Mouse (Mus musculus) CH12.LX (cell line): ENCODE measurements at regions not wholly inside any gene's neighbourhood (a gene's known extent, or its start where the extent isn't known, plus 50 kb on each side); places are given as distances from the start of the nearest gene placed in this dataset.

Experiments used
- CHD2 ChIP-seq: IDR thresholded peaks from 2 replicates; pipeline ENCODE4 v1.6.1; 2011; ENCODE audit warnings: low read length, improper control_type of control experiment
- CTCF ChIP-seq, 2 experiments: IDR thresholded peaks in 1 of 2; conservative IDR thresholded peaks in 1 of 2; 2 replicates each; pipeline ENCODE4 v1.5.1; 2011 to 2012; ENCODE audit warnings: low read depth in 2 of 2, low read length in 2 of 2, improper control_type of control experiment in 1 of 2, inconsistent platforms in 1 of 2, mild to moderate bottlenecking in 1 of 2, moderate library complexity in 1 of 2
- E2F4 ChIP-seq: IDR thresholded peaks from 2 replicates; pipeline ENCODE4 v1.6.1; 2011; ENCODE audit warnings: low read depth, low read length, improper control_type of control experiment; ENCODE audit not compliant: insufficient replicate concordance
- EP300 ChIP-seq: IDR thresholded peaks from 2 replicates; pipeline ENCODE4 v1.6.1; 2011; ENCODE audit warnings: low read length, improper control_type of control experiment
- ETS1 ChIP-seq: conservative IDR thresholded peaks from 2 replicates; pipeline ENCODE4 v1.6.1; 2012; ENCODE audit warnings: low read depth, mild to moderate bottlenecking, inconsistent platforms, low read length, improper control_type of control experiment, moderate library complexity
- MAX ChIP-seq: IDR thresholded peaks from 2 replicates; pipeline ENCODE4 v1.6.1; 2011; ENCODE audit warnings: low read length, improper control_type of control experiment
- MXI1 ChIP-seq: IDR thresholded peaks from 2 replicates; pipeline ENCODE4 v1.6.1; 2011; ENCODE audit warnings: mild to moderate bottlenecking, low read depth, low read length, improper control_type of control experiment
- POLR2A ChIP-seq: IDR thresholded peaks from 2 replicates; pipeline ENCODE4 v1.6.1; 2011; ENCODE audit warnings: low read depth, mild to moderate bottlenecking, improper control_type of control experiment, low read length
- RAD21 ChIP-seq: IDR thresholded peaks from 2 replicates; pipeline ENCODE4 v1.6.1; 2011; ENCODE audit warnings: low read depth, mild to moderate bottlenecking, low read length, improper control_type of control experiment, moderate library complexity
- TCF12 ChIP-seq: IDR thresholded peaks from 2 replicates; pipeline ENCODE4 v1.6.1; 2014; ENCODE audit warnings: low read depth, mild to moderate bottlenecking, inconsistent platforms, low read length, improper control_type of control experiment

- TF ChIP-seq CTCF (conservative IDR thresholded peaks at IDR 0.05 in 1 of 2, IDR thresholded peaks at IDR 0.05 in 1 of 2; ENCODE audit: low read depth in 2 of 2, low read length in 2 of 2) (no peak), MXI1 (no peak), TCF12 (no peak), CHD2 (no peak), POLR2A (no peak), RAD21 (no peak), E2F4 (no peak), EP300 (no peak), ETS1 (no peak), MAX (no peak)
Measured at GRCm38 (mm10) chr8:88449534-88449933, 71.6 kb upstream of the Nkd1 start.
